Mouse (Mus musculus) thymus, postnatal 25 days (tissue): ENCODE data around the gene Oxld1.
"Not testable (repeated sequence)": the region's sequence is repeated elsewhere in the genome, so short reads cannot be mapped to it uniquely, and the experiment has no call there.

Experiments
- DNase-seq: peaks from one replicate; pipeline ENCODE4 v3.0.0; 2022

Gene Oxld1

GRCm38 (mm10) chr11:120422651-120423568 lies 35.0 kb downstream of the Oxld1 start:
- DNase-seq = no peak

GRCm38 (mm10) chr11:120418592-120418991 lies 39.3 kb downstream of the Oxld1 start:
- DNase-seq = no peak

- DNase-seq = no peak
Measured at GRCm38 (mm10) chr11:120417852-120418251, 40.0 kb downstream of the Oxld1 start.

- DNase-seq = not testable (repeated sequence)
Measured at GRCm38 (mm10) chr11:120413621-120414020, 44.2 kb downstream of the Oxld1 start.
